In the genomic region with DNA sequence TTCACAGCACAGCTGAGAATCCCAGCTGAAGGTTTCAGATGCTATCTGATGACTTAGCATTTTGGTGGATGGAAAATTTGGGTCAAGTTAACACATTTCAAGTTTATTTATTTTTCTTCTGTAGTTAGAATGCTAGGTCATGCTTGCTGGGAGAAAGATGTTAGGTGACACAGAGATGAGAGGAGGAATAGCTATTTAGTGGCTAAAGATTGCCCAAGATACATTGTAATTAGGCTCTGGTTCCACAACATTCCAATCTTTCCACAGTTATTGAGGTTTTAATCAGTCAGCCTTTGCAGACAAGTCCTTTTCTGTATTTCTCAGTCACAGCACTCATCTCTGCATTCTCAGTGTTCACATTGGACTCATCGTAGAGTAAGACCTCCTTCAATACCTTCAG, we compare ENCODE assay signal across 25 mouse cellular contexts.
"Had no signal": no experiment of that assay in that cellular context is flagged by ENCODE, and none has a peak within 500 bp of the region (broad histone marks: within the 10 kb centered on the region; RNA-seq: fewer than 3 reads in every experiment).

No protein-coding gene starts in this region.

- H3K27ac ChIP-seq: embryonic facial prominence, embryonic 10.5 days; embryonic facial prominence, embryonic 12.5 days; embryonic facial prominence, embryonic 13.5 days; embryonic facial prominence, embryonic 15.5 days; forebrain, embryonic 10.5 days; forebrain, embryonic 12.5 days; forebrain, embryonic 13.5 days; forebrain, embryonic 15.5 days; gastrocnemius, adult 2 months; heart, adult 2 months had no signal

- H3K4me3 ChIP-seq: embryonic facial prominence, embryonic 10.5 days; embryonic facial prominence, embryonic 12.5 days; embryonic facial prominence, embryonic 13.5 days; embryonic facial prominence, embryonic 15.5 days; erythroblast, embryonic 14.5 days; forebrain, embryonic 10.5 days; forebrain, embryonic 12.5 days; forebrain, embryonic 13.5 days; forebrain, embryonic 15.5 days; gastrocnemius, adult 2 months; heart, adult 2 months had no signal

- H3K9me3 ChIP-seq: embryonic facial prominence, embryonic 10.5 days; embryonic facial prominence, embryonic 13.5 days; embryonic facial prominence, embryonic 15.5 days; forebrain, embryonic 10.5 days; forebrain, embryonic 12.5 days; forebrain, embryonic 13.5 days; forebrain, embryonic 15.5 days had no signal

- H3K27me3 ChIP-seq: embryonic facial prominence, embryonic 12.5 days; embryonic facial prominence, embryonic 13.5 days; embryonic facial prominence, embryonic 15.5 days; forebrain, embryonic 15.5 days had no signal

- ATAC-seq: forebrain, embryonic 13.5 days; forebrain, embryonic 14.5 days; forebrain, embryonic 15.5 days; forebrain, embryonic 16.5 days; forebrain, postnatal 0 days had no signal

- DNase-seq: cerebellum, adult 9-11 months; cerebellum, postnatal 10 days; cerebellum, postnatal 14 days; cerebellum, postnatal 25 days; cerebellum, postnatal 36 days; embryo, embryonic 11 days; forebrain, postnatal 0 days; gastrocnemius, adult 2 months; gastrocnemius, postnatal 10 days; gastrocnemius, postnatal 14 days; gastrocnemius, postnatal 25 days; gastrocnemius, postnatal 36 days; heart, adult 18-20 months; heart, adult 2 months had no signal

- H3K4me1 ChIP-seq: embryonic facial prominence, embryonic 10.5 days; embryonic facial prominence, embryonic 15.5 days; forebrain, embryonic 12.5 days; forebrain, embryonic 13.5 days; forebrain, embryonic 15.5 days had no signal

- H3K9ac ChIP-seq: embryonic facial prominence, embryonic 12.5 days; embryonic facial prominence, embryonic 13.5 days; embryonic facial prominence, embryonic 15.5 days; forebrain, embryonic 12.5 days; forebrain, embryonic 13.5 days; forebrain, embryonic 15.5 days; forebrain, postnatal 0 days had no signal

- H3K36me3 ChIP-seq: embryonic facial prominence, embryonic 10.5 days; embryonic facial prominence, embryonic 12.5 days; embryonic facial prominence, embryonic 13.5 days; embryonic facial prominence, embryonic 15.5 days; forebrain, embryonic 10.5 days; forebrain, embryonic 12.5 days; forebrain, embryonic 15.5 days had no signal

- H3K4me2 ChIP-seq: embryonic facial prominence, embryonic 12.5 days; embryonic facial prominence, embryonic 13.5 days; embryonic facial prominence, embryonic 15.5 days; forebrain, embryonic 12.5 days; forebrain, embryonic 13.5 days; forebrain, embryonic 15.5 days had no signal
